Mouse (Mus musculus) v-Abl transformed pro-B cells (cell line): ENCODE results near the gene Trpt1.

ENCODE experiments used
- in situ Hi-C, 2 experiments: fragments of 400-800 bp; cut with MboI; formaldehyde crosslinking; loops; one replicate each; pipeline ENCODE4 v1.15.1; 2025; ENCODE audit not compliant: unreplicated experiment in 2 of 2

The Trpt1 gene

DNA sequence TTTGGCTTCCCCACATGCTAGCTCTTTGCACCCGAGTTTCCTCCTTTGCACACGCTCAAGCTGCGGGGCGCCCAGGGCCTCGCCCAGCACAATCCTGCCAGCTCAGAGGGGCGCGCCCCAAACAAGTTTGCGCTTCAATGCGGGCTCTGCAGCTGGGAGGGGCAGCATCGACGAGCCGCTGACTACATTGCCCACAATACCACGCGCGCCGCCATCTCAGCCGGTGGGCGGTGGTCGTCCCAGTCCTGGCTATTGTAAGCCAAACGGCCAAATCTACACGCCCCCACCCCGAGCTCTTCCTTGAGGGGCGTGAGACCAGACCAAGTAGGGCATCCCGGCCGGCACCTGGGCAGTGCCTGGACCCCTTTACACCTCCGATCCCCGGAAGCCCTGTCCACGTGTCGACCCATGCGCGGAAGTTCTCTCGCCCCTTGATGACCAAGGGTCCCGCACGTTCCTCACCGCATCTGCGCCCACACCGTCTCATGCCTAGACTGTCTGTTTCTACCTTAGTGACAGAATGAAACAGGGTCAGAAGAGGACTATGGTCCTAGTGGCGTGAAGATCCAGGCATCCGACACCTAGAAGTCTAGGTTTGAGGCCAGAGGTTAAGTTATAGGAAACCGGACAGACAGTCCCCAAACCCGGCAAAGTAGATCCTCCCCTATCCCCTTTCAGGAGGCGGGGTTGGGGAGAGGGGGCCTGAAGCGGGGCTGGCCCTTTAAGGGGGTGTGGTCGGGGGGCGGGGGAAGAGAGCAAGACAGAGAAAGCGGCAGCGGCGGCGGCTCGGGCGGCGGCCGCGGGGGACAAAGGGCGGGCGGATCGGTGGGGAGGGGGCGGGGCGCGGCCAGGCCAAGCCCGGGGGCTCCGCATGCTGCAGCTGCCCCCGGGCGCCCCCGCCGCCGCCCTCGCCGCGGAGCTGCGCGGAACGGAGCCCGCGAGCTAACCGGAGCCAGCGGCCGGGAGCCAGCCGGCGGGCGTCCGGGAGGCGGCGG lies 21.4 kb upstream of the Trpt1 start, which contains the start of gene Ppp1r14b:
Gene Ppp1r14b (plus strand): TSS at position 758 of the 995 bp plus-strand sequence.
- in situ Hi-C loops = loop anchor here (5.0 kb wide), 2 partner anchors 48 to 52 kb away; partner anchors contain the start of gene Esrra (in 2 of the 2)

GRCm38 (mm10) chr19:6975537-6976521 lies 20.1 kb upstream of the Trpt1 start, which contains the start of gene Plcb3:
TSS of gene Plcb3 (minus strand) at chr19:6976470.
- in situ Hi-C loops = loop anchor here (5.0 kb wide), 2 partner anchors 46 to 54 kb away; partner anchors contain the start of gene Esrra (in 2 of the 2)

DNA sequence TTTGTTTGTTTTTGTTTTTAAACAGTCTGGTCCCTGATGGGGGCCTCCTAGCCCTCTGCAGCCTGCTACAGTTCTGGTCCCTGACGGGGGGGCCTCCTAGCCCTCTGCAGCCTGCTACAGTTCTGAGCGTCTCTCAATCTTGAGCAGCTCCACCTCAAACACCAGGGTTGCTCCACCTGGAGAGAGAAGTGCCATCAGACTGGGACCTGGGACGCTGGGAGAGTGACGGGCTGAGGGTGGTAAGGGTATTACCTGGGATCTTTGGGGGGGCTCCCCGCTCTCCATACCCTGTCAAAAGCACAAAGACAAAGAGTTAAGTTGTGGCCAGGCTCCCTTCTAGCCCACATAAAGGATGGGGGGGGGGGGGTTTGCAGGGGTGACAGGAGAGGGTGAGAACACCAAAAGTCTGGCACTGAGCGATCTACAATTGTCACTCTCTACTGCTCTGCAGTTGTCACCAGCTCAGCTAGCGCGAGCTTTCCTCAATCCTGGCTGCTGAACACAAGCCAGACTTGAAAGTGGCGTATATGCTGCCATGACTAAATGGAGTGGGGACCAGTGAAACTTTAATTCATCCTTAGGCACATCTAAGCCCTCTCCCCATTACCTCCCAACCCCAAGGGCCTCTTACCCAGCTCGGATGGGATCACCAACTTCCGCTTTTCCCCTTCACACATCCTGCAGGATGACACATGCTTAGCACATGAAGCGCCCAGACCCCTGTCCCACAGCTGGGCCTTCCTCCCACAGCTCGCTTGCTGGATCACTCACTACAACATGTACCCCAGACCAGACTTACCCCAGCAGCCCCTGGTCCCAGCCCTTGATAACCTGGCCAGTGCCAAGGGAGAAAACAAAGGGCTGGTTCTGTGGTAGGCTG lies 17.9 kb upstream of the Trpt1 start:
- in situ Hi-C loops = loop anchor here (5.0 kb wide), 2 partner anchors 44 to 56 kb away; partner anchors contain the start of gene Esrra (in 2 of the 2)

DNA sequence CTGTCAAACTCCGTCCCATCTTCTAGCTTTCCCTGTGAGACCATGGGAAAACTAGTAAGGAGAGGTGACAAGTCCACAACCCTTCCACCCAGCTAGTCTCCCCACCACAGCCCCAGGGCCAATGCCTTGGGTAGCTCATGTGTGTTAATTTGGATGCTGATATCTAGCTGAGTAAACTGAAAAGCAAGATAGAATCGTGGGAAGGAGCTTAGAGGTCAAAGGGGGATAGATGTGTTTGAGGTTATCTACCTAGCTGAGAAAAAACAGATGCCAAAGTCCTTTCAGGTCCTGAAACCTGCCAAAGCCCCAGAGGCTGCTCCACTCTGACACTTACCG lies 17.3 kb upstream of the Trpt1 start:
- in situ Hi-C loops = loop anchor here (5.0 kb wide), 2 partner anchors 44 to 56 kb away; partner anchors contain the start of gene Esrra (in 2 of the 2)

GRCm38 (mm10) chr19:6979001-6979479 lies 16.9 kb upstream of the Trpt1 start:
- in situ Hi-C loops = loop anchor here (5.0 kb wide), 2 partner anchors 43 to 57 kb away; partner anchors contain the start of gene Esrra (in 2 of the 2)

DNA sequence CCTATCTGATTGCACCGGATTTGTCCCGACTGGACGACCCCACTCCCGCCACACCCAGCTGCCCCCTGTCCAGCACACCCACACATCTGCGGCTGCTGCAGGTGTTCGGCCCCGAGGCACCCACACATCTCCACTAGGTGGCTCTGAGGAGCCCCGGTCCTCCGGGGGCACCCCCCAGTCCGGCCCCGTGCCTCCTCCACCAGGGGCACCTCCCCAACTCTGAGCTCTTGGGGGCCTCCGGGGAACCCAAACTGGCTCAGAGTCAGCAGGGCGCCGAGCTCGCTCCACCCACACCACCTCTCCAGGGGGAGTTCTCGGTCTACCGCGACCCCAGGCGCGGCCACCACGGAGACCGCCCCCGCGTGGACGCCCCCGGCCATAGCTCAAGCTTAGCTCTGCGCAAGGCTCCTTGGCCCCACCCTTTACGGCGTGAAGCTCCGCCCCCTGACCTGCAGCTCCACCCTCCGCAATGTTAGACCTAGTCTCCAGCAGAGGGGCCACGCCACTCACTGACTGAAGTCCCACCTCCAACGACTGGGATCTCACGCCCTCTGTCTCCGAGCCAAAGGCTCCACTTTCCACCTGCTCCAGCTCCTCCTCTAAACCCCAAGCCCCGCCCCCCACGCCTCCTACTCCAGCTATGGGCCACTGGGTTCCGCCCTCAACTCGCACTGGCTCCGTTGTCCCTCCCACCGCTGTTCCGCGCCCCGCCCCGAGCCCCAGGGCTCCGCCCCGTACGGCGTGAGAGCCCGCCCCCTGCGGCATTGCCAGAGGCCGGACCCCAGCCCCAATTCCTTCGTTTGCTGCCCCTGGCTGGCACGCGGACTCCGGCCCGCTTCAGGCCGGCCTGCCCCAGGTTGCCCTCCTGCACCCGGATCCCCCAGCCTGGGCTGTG lies 16.2 kb upstream of the Trpt1 start:
- in situ Hi-C loops = loop anchor here (5.0 kb wide), 3 partner anchors 38 to 57 kb away; partner anchors contain the start of genes Esrra (in 2 of the 2) and Fermt3 (in 1 of the 2)

DNA sequence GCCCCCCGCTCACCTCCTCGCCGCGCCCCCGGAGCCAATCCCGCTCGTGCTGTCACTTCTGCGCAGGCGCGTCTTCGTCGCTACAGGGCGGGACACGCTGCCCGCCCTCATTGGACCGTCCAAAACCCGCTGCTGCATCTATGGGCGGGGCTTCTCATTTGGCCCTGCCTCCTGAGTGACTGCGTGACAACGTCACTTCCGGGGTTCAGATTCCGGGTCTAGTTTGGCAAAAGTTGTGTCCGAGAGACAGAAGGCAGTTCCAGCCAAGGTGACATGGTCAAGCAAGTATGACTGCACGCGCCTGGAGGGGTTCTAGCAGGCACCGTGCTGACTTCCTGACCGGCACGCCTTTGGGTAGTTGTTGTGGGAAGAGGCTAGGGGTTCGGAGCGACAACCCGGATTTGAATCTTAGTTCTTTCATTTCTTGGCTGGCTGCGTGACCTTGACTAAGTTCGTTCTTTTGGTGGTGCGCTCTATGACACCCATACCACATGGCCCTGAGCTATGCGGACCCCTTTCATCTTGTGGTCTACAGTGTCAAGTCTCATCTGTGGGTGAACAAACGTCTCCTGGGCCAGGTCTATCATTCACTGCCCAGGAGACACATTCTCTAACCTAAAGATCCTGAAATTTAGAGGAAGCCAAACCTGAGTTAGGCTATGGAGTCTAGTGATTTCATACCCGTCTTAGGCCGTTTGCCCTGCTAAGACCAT lies 15.4 kb upstream of the Trpt1 start, which contains the start of gene Fkbp2:
Gene Fkbp2 (minus strand): TSS at position 121 of the 713 bp plus-strand sequence.
- in situ Hi-C loops = loop anchor here in 1 of 2 experiments (5.0 kb wide), 1 partner anchor 37 kb away; the partner anchor contains the start of gene Fermt3

GRCm38 (mm10) chr19:6981465-6981864 lies 14.5 kb upstream of the Trpt1 start:
- in situ Hi-C loops = loop anchor here in 1 of 2 experiments (5.0 kb wide), 1 partner anchor 36 kb away; the partner anchor contains the start of gene Fermt3

GRCm38 (mm10) chr19:6983621-6984020 lies 12.3 kb upstream of the Trpt1 start:
- in situ Hi-C loops = loop anchor here in 1 of 2 experiments (5.0 kb wide), 1 partner anchor 34 kb away; the partner anchor contains the start of gene Fermt3

DNA sequence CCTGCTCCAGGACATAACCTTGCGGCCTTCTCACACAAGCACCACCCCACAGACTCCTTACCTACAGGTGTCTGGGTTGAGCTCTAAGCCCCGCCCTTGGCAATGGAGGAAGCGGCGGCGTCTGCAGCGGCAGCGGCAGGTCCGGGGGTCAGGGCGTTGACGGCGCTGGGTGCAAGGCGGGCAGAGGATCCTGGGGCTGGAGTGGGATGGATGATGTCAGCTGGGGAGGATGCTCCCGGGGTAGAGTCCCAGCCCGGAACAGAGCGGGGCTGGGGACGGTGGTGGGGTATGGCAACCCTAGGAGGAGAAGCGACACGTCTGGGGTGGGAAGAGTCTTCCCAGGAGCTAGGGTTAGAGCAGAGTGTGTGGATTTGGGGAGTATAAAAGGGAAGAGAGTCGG lies 10.6 kb upstream of the Trpt1 start:
- in situ Hi-C loops = no loop called here

GRCm38 (mm10) chr19:6985951-6986708 lies 9.8 kb upstream of the Trpt1 start:
- in situ Hi-C loops = no loop called here

GRCm38 (mm10) chr19:6987061-6987903 lies 8.6 kb upstream of the Trpt1 start, which contains the start of gene Vegfb:
TSS of gene Vegfb (minus strand) at chr19:6987651.
- in situ Hi-C loops = no loop called here

DNA sequence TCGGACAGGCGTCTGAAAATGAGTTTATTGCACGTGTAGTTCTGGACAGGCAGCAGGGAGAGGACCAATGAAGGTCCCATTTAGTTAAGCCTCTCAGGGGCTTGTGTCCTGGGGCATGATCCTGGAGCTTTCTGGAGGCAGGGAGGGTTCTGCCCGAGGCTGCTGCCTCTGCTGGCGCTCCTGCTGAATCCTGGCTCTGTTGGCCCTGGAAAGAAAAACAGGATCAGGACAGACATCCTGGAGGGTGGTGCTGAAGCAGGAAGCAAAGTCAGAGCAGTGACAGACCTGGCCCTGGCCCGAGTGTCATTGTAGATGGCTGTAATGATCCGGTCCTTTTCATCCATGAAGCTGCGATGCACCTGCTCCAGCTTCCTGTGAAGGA lies 8.0 kb upstream of the Trpt1 start:
- in situ Hi-C loops = no loop called here

GRCm38 (mm10) chr19:6989251-6989650 lies 6.7 kb upstream of the Trpt1 start:
- in situ Hi-C loops = no loop called here

DNA sequence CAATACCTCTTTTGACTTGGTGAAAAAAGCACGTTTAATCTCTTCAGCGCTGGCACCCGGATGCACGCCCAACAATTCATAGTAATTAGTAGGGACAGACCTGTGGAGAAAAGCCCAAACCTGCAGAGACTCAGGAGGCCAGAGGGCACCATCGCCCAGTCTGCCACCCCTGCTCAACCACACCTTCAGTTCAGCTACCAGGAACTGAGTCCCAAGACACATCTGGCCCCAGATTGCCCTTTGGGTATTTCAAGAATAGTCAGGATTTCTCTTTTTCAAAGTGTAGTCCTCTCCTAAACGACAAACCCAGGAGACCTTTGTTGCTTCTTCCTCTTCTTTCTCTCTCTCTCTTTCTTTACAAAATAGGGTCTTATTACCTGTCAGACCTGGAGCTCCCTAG lies 5.2 kb upstream of the Trpt1 start:
- in situ Hi-C loops = no loop called here
